ENCODE assay signal across 28 mouse cellular contexts in the genomic region with DNA sequence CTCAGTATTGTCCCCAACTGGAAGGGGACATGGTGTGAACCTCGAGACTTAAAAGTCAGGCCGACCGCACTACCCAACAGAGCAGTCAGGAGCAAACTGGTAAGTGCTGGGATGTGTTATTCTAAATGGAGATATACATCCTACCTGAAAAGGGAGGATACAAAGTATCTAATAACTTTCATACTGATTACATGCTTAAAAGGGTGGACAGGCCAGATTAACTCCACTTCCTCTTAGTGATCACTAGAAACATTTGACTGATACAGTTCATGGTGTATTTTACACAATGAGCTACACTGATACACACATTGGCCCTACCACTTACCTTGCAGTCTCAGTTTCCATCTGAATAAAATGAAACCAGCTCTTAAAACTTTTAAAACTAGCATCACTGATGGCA.
"Had no signal": no experiment of that assay in that cellular context is flagged by ENCODE, and none has a peak within 500 bp of the region (broad histone marks: within the 10 kb centered on the region; RNA-seq: fewer than 3 reads in every experiment).

No protein-coding gene starts in this region.

- H3K4me3 ChIP-seq: limb, embryonic 10.5 days; limb, embryonic 12.5 days; limb, embryonic 13.5 days; limb, embryonic 15.5 days; liver, embryonic 12.5 days; liver, embryonic 13.5 days; liver, embryonic 15.5 days; lung, embryonic 15.5 days; megakaryocyte, embryonic 14.5 days; midbrain, embryonic 10.5 days; midbrain, embryonic 12.5 days; midbrain, embryonic 13.5 days; midbrain, embryonic 15.5 days; myocyte; neural tube, embryonic 12.5 days had no signal

- H3K9ac ChIP-seq: limb, embryonic 12.5 days; limb, embryonic 13.5 days; limb, embryonic 15.5 days; liver, embryonic 12.5 days; liver, embryonic 13.5 days; liver, embryonic 14.5 days; liver, embryonic 15.5 days; liver, postnatal 0 days; lung, embryonic 14.5 days; lung, embryonic 15.5 days; midbrain, embryonic 12.5 days; midbrain, embryonic 13.5 days; midbrain, embryonic 15.5 days; neural tube, embryonic 12.5 days had no signal

- H3K9me3 ChIP-seq: limb, embryonic 10.5 days; limb, embryonic 12.5 days; limb, embryonic 13.5 days; limb, embryonic 15.5 days; liver, embryonic 12.5 days; liver, embryonic 13.5 days; liver, embryonic 15.5 days; lung, embryonic 15.5 days; megakaryocyte, embryonic 14.5 days; midbrain, embryonic 10.5 days; midbrain, embryonic 12.5 days; midbrain, embryonic 13.5 days; midbrain, embryonic 15.5 days; neural tube, embryonic 12.5 days had no signal

- H3K4me1 ChIP-seq: midbrain, embryonic 12.5 days; midbrain, embryonic 13.5 days; midbrain, embryonic 15.5 days; neural tube, embryonic 12.5 days had no signal

- DNase-seq: left cerebral cortex, postnatal 4 days; liver; liver, embryonic 13.5 days; liver, postnatal 0 days; lung, adult 18-20 months; lung, adult 2 months; lung, embryonic 14.5 days; lung, postnatal 10 days; lung, postnatal 14 days; lung, postnatal 36 days; lung, postnatal 4 days; midbrain, embryonic 14.5 days had no signal

- H3K27ac ChIP-seq: limb, embryonic 10.5 days; limb, embryonic 12.5 days; limb, embryonic 13.5 days; limb, embryonic 15.5 days; liver, embryonic 12.5 days; liver, embryonic 13.5 days; liver, embryonic 14.5 days; liver, embryonic 15.5 days; lung, embryonic 15.5 days; macrophage; midbrain, embryonic 10.5 days; midbrain, embryonic 12.5 days; midbrain, embryonic 13.5 days; midbrain, embryonic 15.5 days; neural tube, embryonic 12.5 days had no signal

- H3K27me3 ChIP-seq: limb, embryonic 12.5 days; limb, embryonic 13.5 days; limb, embryonic 15.5 days; liver, embryonic 12.5 days; liver, embryonic 13.5 days; liver, embryonic 15.5 days; lung, embryonic 15.5 days; megakaryocyte, embryonic 14.5 days; midbrain, embryonic 12.5 days; midbrain, embryonic 13.5 days; midbrain, embryonic 15.5 days; neural tube, embryonic 12.5 days had no signal

- H3K36me3 ChIP-seq: limb, embryonic 12.5 days; limb, embryonic 13.5 days; limb, embryonic 15.5 days; liver, embryonic 12.5 days; liver, embryonic 13.5 days; liver, embryonic 15.5 days; lung, embryonic 15.5 days; midbrain, embryonic 10.5 days; midbrain, embryonic 12.5 days; midbrain, embryonic 13.5 days; midbrain, embryonic 15.5 days; neural tube, embryonic 12.5 days had no signal
